Mouse (Mus musculus) thymus, postnatal 14 days (tissue): ENCODE results near the gene Galnt10.

Source experiments
- DNase-seq: peaks from one replicate; pipeline ENCODE4 v3.0.0; 2021

Galnt10 gene

DNA sequence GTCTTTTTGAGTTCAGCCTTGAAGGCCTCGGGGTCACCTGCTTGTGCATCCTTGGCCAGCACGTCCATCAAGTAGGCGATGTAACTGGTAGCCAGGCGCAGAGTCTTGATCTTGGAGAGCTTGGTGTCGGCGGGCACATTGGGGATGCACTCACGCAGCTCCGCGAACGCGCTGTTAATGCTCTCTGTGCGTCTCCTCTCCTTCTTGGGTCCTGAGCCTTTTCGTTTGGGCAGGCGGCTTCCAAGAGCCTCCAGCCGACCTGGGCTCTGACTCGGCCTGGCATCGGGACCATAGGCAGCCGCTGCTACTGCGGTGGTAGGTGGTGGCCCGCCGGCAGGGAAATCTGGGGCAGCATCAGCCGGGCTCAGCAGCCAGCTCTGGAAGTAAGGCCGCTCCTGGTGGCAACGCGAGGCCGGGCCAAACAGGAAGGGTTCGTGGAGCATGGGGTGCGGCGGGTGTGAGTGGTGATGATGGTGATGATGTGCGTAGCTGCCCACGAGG is 186.1 kb downstream of the Galnt10 start:
- DNase-seq, result no peak

DNA sequence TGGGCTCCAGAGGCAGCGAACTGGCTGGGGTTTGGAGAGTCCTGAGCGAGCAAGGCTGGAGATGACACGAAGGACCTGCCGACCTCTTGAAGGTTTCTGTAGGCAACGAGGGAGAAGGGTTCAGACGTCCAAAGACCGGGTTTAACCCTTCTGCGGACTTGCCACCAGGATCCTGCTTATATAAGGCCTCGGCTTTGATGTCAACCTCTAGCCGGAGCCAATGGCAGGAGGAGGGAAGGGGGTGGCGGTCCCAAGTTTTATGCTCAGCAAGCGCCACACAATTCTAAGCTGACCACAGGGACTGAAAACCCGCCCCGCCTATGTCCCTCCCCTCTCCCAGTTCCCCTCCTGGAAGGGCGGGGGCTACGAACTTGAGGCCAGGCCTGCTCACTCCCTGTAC is 186.6 kb downstream of the Galnt10 start:
- DNase-seq, result no peak

DNA sequence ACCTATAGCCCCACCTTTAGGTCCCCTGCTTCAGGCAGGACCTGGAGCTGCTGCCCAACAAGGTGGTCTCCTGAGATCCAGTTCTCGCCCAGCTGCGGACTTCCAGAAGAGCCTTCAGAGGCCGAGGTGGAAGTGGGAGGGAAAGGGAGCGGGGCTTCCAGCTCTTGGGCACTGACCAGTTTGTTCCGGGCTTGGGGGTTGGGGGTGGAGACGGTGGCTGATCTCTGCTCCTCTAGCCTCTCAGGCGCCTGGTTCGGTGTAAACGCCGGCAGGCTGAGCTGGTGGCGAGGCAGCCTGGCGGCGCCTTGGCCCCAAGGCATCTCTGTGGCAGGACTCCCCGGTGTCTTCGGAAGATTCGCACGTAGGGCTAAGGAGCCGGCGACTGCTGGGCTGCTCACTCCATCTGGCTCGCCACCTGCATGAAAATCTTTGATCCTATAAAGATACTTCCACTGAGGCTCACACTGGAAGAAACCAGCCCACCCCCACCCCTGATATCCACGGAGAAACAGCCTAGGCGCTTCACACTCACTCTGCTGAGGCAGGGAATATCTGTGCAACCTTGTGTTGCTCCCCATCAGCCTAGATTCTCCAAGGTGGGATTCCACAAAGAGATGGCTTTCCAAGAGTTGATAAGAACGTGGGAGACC is 187.4 kb downstream of the Galnt10 start, which contains the start of gene Hand1:
Hand1 (minus strand) TSS at position 267 of the 650 bp plus-strand sequence.
- no peak for DNase-seq

DNA sequence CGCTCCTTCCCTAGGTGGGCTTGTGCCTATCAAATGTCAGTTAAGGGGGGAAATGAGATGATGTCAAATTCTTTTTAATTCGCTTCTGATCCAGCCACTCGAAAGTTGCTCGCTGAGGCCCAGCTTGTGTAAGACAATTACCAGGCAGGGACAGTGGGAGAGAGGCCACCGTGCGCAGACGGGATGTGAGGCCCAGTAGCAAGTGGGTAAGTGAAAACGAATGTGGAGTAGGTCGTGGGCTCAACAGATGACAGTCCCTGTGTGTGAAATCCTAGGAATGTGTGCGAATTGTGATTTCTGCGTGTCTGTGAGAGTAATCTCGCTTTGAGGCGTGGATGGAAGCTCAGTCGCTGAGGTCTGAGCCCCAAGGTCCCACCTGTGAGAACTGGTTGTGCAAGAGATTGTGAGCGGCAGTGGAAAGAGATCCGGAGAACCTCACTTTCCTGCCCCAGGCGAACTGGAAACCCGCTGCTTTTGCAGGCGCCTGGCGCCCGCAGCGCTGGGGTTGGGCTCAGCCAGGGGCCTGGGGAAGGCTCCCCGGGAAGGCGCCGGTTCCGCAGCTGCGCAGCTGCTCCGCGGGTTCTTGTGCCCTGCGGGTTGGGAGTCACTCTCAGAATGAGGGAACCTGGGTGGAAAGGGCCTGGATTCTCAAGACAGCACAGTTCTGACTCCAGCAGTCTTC is 188.2 kb downstream of the Galnt10 start:
- no peak for DNase-seq

DNA sequence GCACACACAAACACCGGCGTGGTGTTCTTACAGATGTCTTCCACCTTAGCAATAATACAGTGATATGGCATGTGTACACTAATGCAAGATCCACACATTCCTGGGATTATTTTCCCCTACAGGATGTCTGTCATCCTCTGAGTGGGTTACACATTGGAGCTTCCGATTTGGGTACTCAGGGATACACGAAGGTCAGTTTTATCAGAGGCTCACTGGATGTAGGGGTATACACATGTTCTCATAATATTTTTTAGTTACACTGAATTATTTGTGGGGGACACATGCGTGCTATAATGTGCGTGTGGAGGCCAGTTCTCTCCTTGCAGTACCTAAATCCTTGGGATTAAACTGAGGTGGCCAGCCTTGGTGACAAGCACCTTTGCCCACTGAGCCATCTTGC is 188.8 kb downstream of the Galnt10 start:
- DNase-seq, result no peak

DNA sequence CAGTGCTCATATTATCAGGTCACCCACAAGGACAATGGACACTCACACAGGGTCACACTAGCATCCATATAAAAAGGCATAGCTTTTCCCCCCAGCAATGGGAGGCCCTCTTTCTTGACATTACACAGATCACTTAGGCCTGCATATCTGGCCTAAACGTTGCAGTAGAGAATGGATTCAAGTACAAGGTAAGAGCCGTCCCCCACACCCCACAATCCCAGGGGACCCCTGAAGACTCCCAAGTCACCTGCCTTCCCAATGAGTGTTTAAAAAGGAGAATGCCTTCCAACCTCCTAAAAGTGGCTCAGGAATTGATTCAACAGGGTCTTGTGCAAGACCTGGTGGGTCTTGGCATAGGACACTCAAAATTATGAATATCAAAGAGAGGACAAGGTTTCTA is 190.1 kb downstream of the Galnt10 start:
- DNase-seq, result no peak

DNA sequence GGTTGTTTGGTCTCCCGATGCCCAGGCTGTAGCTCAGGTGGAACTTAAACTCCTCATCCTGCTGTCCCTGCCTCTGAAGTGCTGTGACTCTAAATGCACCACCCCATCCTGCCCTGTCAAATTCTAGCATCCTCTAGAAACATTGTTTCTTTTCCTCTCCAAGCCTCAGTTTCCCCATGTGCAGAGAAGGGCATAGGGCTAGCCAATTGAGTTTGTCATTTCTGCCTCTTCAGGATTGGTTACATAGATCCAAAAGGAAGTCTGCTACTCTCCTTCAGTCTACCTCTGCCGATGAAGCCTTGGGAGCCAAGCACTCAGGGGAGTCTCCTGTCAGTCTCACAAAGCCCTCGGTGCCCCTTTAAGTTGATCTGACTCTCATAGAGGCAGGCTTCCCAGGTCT is 190.7 kb downstream of the Galnt10 start:
- no peak for DNase-seq

DNA sequence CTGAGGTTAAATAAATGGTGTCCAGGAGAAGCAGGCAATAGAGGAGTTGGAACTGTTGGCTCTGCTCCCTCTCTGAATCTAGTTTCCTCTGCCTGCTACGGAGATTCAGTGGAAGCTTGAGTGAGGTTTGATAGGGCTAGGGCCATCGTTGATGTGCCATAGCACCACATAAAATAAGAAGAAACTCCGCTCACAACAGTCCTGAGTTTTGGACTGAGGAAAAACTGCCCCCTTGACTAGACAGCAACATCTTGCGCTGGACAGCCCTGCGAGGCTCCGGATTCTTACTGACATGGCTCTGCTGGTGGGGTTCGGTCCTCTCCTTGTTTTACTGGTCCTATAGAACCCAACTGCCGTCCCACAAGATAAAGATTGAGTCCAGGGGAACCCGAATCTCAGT is 191.2 kb downstream of the Galnt10 start:
- DNase-seq, result no peak
